Mouse (Mus musculus) kidney, postnatal 0 days (tissue): ENCODE results near the gene Tmed4. TPM values are rescaled to one million over a fixed set of nuclear protein-coding genes. Genes with fewer than 3 reads are reported as not detected.

ENCODE experiments used
- ATAC-seq: fragments of 200-750 bp; cut with Nextera tagmentation; replicated peaks from 2 replicates; pipeline ENCODE4 v1.8.0; 2017; ENCODE audit warnings: low read depth, moderate number of reproducible peaks, moderate TSS enrichment, moderate library complexity; ENCODE audit not compliant: low FRiP score
- DNase-seq: peaks from one replicate; pipeline ENCODE4 v3.0.0-alpha.2; 2016; ENCODE audit warnings: low spot score
- H3K27ac ChIP-seq: fragments of 300-500 bp; sonication (generic); 2 replicates; pipeline ENCODE4 v1.5.1; 2014; ENCODE audit warnings: mild to moderate bottlenecking
- H3K27me3 ChIP-seq: fragments of 300-500 bp; sonication (generic); 2 replicates; pipeline ENCODE4 v1.6.1; 2014; ENCODE audit warnings: low read length, mixed read lengths; ENCODE audit not compliant: insufficient read depth
- H3K36me3 ChIP-seq: fragments of 300-500 bp; sonication (generic); 2 replicates; pipeline ENCODE4 v1.6.1; 2014; ENCODE audit warnings: low read length, mixed read lengths; ENCODE audit not compliant: insufficient read depth
- H3K4me1 ChIP-seq: fragments of 300-500 bp; sonication (generic); replicated peaks from 2 replicates; pipeline ENCODE4 v1.6.1; 2014; ENCODE audit warnings: antibody characterized with exemption, low read length, mixed read lengths; ENCODE audit not compliant: insufficient read depth
- H3K4me2 ChIP-seq: fragments of 300-500 bp; sonication (generic); 2 replicates; pipeline ENCODE4 v1.6.1; 2014; ENCODE audit warnings: mild to moderate bottlenecking, low read length, moderate library complexity, mixed read lengths
- H3K4me3 ChIP-seq: fragments of 300-500 bp; sonication (generic); replicated peaks from 2 replicates; pipeline ENCODE4 v1.5.1; 2014; ENCODE audit warnings: low read depth, low read length
- H3K9ac ChIP-seq: fragments of 300-500 bp; sonication (generic); 2 replicates; pipeline ENCODE4 v1.6.1; 2014; ENCODE audit warnings: low read depth, low read length
- H3K9me3 ChIP-seq: fragments of 300-500 bp; sonication (generic); replicated peaks from 2 replicates; pipeline ENCODE4 v1.6.1; 2016; ENCODE audit warnings: low read length, inconsistent platforms, mixed read lengths
- CTCF ChIP-seq: IDR thresholded peaks from 2 replicates; pipeline ENCODE4 v1.5.1; 2016; ENCODE audit warnings: antibody characterized with exemption, low read depth, mild to moderate bottlenecking, moderate library complexity
- WGBS: fragments of 180-500 bp; shearing (Covaris S2); extraction: QIAGEN DNeasy Blood & Tissue Kit; methylation state at CpG from one replicate; pipeline ENCODE4 v1.1.7; 2014; 5-methylcytosine and 5-hydroxymethylcytosine counted together
- polyA plus RNA-seq: library from polyadenylated mRNA; unstranded; fragments of >200 nt; fragmentation: Nextera tagmentation; extraction: Ambion mirVana; gene quantifications from 2 replicates; pipeline ENCODE4 v1.2.1, GENCODE M21; 2015

Gene Tmed4
- polyA plus RNA-seq = 163 and 168 TPM in 2 replicates

GRCm38 (mm10) chr11:6274387-6275093 is at the start of gene Tmed4:
Tmed4 (minus strand) TSS chr11:6274870.
- peak within 1 kb of the TSS; percentile 85 for H3K9ac ChIP-seq
- ATAC-seq = peak; percentile 95
- peak within 1 kb of the TSS; percentile 87 for H3K4me2 ChIP-seq
- H3K4me3 ChIP-seq = peak within 1 kb of the TSS; percentile 83
- peak; percentile 99 for DNase-seq
- peak within 1 kb of the TSS; percentile 54 for H3K27ac ChIP-seq
- no peaks in the 10 kb centered on the region for H3K27me3 ChIP-seq
- H3K9me3 ChIP-seq = no peaks in the 10 kb centered on the region
- H3K36me3 ChIP-seq = peaks cover 16% of the 10 kb centered on the region
- H3K4me1 ChIP-seq = peaks cover 7% of the 10 kb centered on the region
- under 1% methylated on average over 39 of the region's 39 CpGs for WGBS
- peak; percentile 85 for TF ChIP-seq CTCF

GRCm38 (mm10) chr11:6323348-6323747 is 48.7 kb upstream of the Tmed4 start:
- H3K36me3 ChIP-seq = peaks cover 6% of the 10 kb centered on the region; the same call in 1 of the 2 replicates
- no peaks in the 10 kb centered on the region for H3K27me3 ChIP-seq
- DNase-seq (no peak), ATAC-seq (no peak)
- H3K4me2 ChIP-seq = no peak overlapping the region
- H3K4me1 ChIP-seq = no peaks in the 10 kb centered on the region
- no peak overlapping the region for H3K27ac ChIP-seq
- no peak overlapping the region for H3K9ac ChIP-seq
- WGBS = 83% methylated on average over 5 of the region's 5 CpGs
- no peak for TF ChIP-seq CTCF
- H3K4me3 ChIP-seq = no peak overlapping the region
- no peaks in the 10 kb centered on the region for H3K9me3 ChIP-seq

- Histone ChIP-seq H3K9ac (no peak overlapping the region), H3K36me3 (peaks cover 12% of the 10 kb centered on the region), H3K9me3 (no peaks in the 10 kb centered on the region), H3K4me1 (no peaks in the 10 kb centered on the region), H3K27ac (no peak overlapping the region), H3K4me2 (no peak overlapping the region), H3K27me3 (no peaks in the 10 kb centered on the region), H3K4me3 (no peak overlapping the region)
- DNase-seq = no peak
- ATAC-seq = no peak
- no peak for TF ChIP-seq CTCF
- WGBS = 88% methylated on average over 2 of the region's 2 CpGs
Observed at GRCm38 (mm10) chr11:6322086-6322485, 47.4 kb upstream of the Tmed4 start.

GRCm38 (mm10) chr11:6319374-6319773 is 44.7 kb upstream of the Tmed4 start:
- TF ChIP-seq CTCF = no peak
- Histone ChIP-seq H3K9me3 (no peaks in the 10 kb centered on the region), H3K27ac (no peak overlapping the region), H3K9ac (no peak overlapping the region), H3K27me3 (no peaks in the 10 kb centered on the region), H3K4me3 (no peak overlapping the region), H3K4me1 (no peaks in the 10 kb centered on the region), H3K36me3 (peaks cover 23% of the 10 kb centered on the region), H3K4me2 (no peak overlapping the region)
- DNase-seq (no peak), ATAC-seq (no peak)
- 91% methylated on average over 2 of the region's 2 CpGs for WGBS

GRCm38 (mm10) chr11:6318559-6318958 is 43.9 kb upstream of the Tmed4 start:
- peaks cover 27% of the 10 kb centered on the region for H3K36me3 ChIP-seq
- H3K4me1 ChIP-seq = no peaks in the 10 kb centered on the region
- ATAC-seq (no peak), DNase-seq (no peak)
- no peak overlapping the region for H3K4me2 ChIP-seq
- no peak overlapping the region for H3K4me3 ChIP-seq
- no peak overlapping the region for H3K9ac ChIP-seq
- no peak for TF ChIP-seq CTCF
- H3K27ac ChIP-seq = no peak overlapping the region
- 88% methylated on average over 5 of the region's 5 CpGs for WGBS
- H3K9me3 ChIP-seq = no peaks in the 10 kb centered on the region
- no peaks in the 10 kb centered on the region for H3K27me3 ChIP-seq

GRCm38 (mm10) chr11:6316821-6317220 is 42.2 kb upstream of the Tmed4 start:
- no peaks in the 10 kb centered on the region for H3K27me3 ChIP-seq
- ATAC-seq (no peak), DNase-seq (no peak)
- H3K36me3 ChIP-seq = peaks cover 27% of the 10 kb centered on the region
- TF ChIP-seq CTCF = no peak
- H3K27ac ChIP-seq = no peak overlapping the region
- H3K9ac ChIP-seq = no peak overlapping the region
- H3K9me3 ChIP-seq = no peaks in the 10 kb centered on the region
- H3K4me3 ChIP-seq = no peak overlapping the region
- H3K4me1 ChIP-seq = no peaks in the 10 kb centered on the region
- WGBS = 86% methylated on average over 11 of the region's 11 CpGs
- H3K4me2 ChIP-seq = no peak overlapping the region
